Mouse (Mus musculus) stomach, postnatal 0 days (tissue): Measurements from ENCODE around the gene Gm16181. TPM values are rescaled to one million over a fixed set of nuclear protein-coding genes. Genes with fewer than 3 reads are reported as not detected.

Source experiments
- ATAC-seq: fragments of 200-750 bp; cut with Nextera tagmentation; 2 replicates; pipeline ENCODE4 v1.8.0; 2017; ENCODE audit not compliant: low FRiP score, low TSS enrichment
- DNase-seq: peaks from one replicate; pipeline ENCODE4 v3.0.0-alpha.2; 2016; ENCODE audit warnings: low spot score
- H3K27ac ChIP-seq: fragments of 300-500 bp; sonication (generic); replicated peaks from 2 replicates; pipeline ENCODE4 v1.5.1; 2014; ENCODE audit warnings: mild to moderate bottlenecking, control low read depth
- H3K27me3 ChIP-seq: fragments of 300-500 bp; sonication (generic); 2 replicates; pipeline ENCODE4 v1.6.1; 2014; ENCODE audit warnings: low read length; ENCODE audit not compliant: control insufficient read depth, insufficient read depth
- H3K36me3 ChIP-seq: fragments of 300-500 bp; sonication (generic); 2 replicates; pipeline ENCODE4 v1.6.1; 2014; ENCODE audit warnings: low read length, mixed read lengths; ENCODE audit not compliant: control insufficient read depth, insufficient read depth
- H3K4me1 ChIP-seq: fragments of 300-500 bp; sonication (generic); replicated peaks from 2 replicates; pipeline ENCODE4 v1.6.1; 2014; ENCODE audit warnings: antibody characterized with exemption; ENCODE audit not compliant: control insufficient read depth, insufficient read depth
- H3K4me2 ChIP-seq: fragments of 300-500 bp; sonication (generic); replicated peaks from 2 replicates; pipeline ENCODE4 v1.6.1; 2014; ENCODE audit warnings: low read depth, mild to moderate bottlenecking, control low read depth, moderate library complexity
- H3K4me3 ChIP-seq: fragments of 300-500 bp; sonication (generic); 2 replicates; pipeline ENCODE4 v1.5.1; 2014; ENCODE audit warnings: low read depth, low read length, control low read depth
- H3K9ac ChIP-seq: fragments of 300-500 bp; sonication (generic); 2 replicates; pipeline ENCODE4 v1.6.1; 2014; ENCODE audit warnings: mild to moderate bottlenecking, low read length, control low read depth, mixed read lengths
- H3K9me3 ChIP-seq: fragments of 300-500 bp; sonication (generic); 2 replicates; pipeline ENCODE4 v1.6.1; 2016; ENCODE audit warnings: low read length; ENCODE audit not compliant: control insufficient read depth
- CTCF ChIP-seq: IDR thresholded peaks from 2 replicates; pipeline ENCODE4 v1.5.1; 2016; ENCODE audit warnings: antibody characterized with exemption, low read depth, mild to moderate bottlenecking, moderate library complexity
- EP300 ChIP-seq: optimal IDR thresholded peaks from 2 replicates; pipeline ENCODE3; 2016; ENCODE audit warnings: antibody characterized with exemption
- WGBS: fragments of 180-500 bp; shearing (Covaris S2); extraction: QIAGEN DNeasy Blood & Tissue Kit; methylation state at CpG from one replicate; pipeline ENCODE4 v1.1.7; 2014; 5-methylcytosine and 5-hydroxymethylcytosine counted together
- polyA plus RNA-seq: library from polyadenylated mRNA; unstranded; fragments of >200 nt; fragmentation: Nextera tagmentation; extraction: Ambion mirVana; gene quantifications from 2 replicates; pipeline ENCODE4 v1.2.1, GENCODE M21; 2015

The Gm16181 gene
- polyA plus RNA-seq, 1 experiment from 2014 or later = 0.27 TPM

GRCm38 (mm10) chr17:35175968-35176367 lies 44.7 kb upstream of the Gm16181 start, which contains the start of gene Aif1:
Gene Aif1 (minus strand): TSS chr17:35176068.
- TF ChIP-seq EP300 (no peak), CTCF (no peak)
- H3K4me2 ChIP-seq = no peak within 1 kb of the TSS
- ATAC-seq = no peak
- no peak within 1 kb of the TSS for H3K27ac ChIP-seq
- H3K4me3 ChIP-seq = no peak within 1 kb of the TSS
- WGBS = 52% methylated on average over 2 of the region's 2 CpGs
- no peak for DNase-seq
- H3K9me3 ChIP-seq = no peaks in the 10 kb centered on the region
- no peak within 1 kb of the TSS for H3K9ac ChIP-seq
- no peaks in the 10 kb centered on the region for H3K27me3 ChIP-seq
- H3K4me1 ChIP-seq = no peaks in the 10 kb centered on the region
- no peaks in the 10 kb centered on the region for H3K36me3 ChIP-seq

DNA sequence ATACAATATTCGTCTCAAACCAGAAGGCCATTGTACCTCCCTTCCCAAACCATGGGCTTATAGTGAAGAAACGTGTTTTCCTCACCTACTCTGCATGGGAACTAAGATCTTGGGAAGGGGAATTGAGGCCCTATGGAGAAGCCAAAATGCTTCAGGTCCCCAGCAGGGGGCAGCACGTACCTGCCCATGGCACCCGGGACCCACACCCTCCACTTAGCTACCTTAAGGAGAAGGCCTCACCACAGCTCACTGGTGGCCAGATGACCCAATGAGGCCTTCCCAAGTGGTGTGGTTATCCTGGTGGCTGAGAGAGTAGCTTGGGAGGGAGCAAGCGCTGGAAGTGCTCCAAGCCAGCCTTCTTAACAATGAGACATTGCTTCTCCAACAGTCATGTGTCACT lies 42.1 kb upstream of the Gm16181 start:
- Histone ChIP-seq H3K36me3 (no peaks in the 10 kb centered on the region), H3K9me3 (no peaks in the 10 kb centered on the region), H3K4me2 (no peak overlapping the region), H3K27me3 (no peaks in the 10 kb centered on the region), H3K4me3 (no peak overlapping the region), H3K9ac (no peak overlapping the region), H3K4me1 (no peaks in the 10 kb centered on the region), H3K27ac (no peak overlapping the region)
- 10% methylated on average over 5 of the region's 5 CpGs for WGBS
- ATAC-seq (peak; percentile 85), DNase-seq (peak; percentile 82)
- TF ChIP-seq EP300 = no peak
- peak; percentile 97 for TF ChIP-seq CTCF

- ATAC-seq (no peak), DNase-seq (no peak)
- WGBS = 82% methylated on average over 5 of the region's 5 CpGs
- no peaks in the 10 kb centered on the region for H3K27me3 ChIP-seq
- no peak for TF ChIP-seq CTCF
- no peak for TF ChIP-seq EP300
- H3K4me3 ChIP-seq = no peak overlapping the region
- H3K4me1 ChIP-seq = no peaks in the 10 kb centered on the region
- no peaks in the 10 kb centered on the region for H3K36me3 ChIP-seq
- no peak overlapping the region for H3K27ac ChIP-seq
- no peaks in the 10 kb centered on the region for H3K9me3 ChIP-seq
- H3K4me2 ChIP-seq = no peak overlapping the region
- H3K9ac ChIP-seq = no peak overlapping the region
These were observed 40.5 kb upstream of the Gm16181 start for GRCm38 (mm10) chr17:35180093-35180492.

- Histone ChIP-seq H3K9me3 (no peaks in the 10 kb centered on the region), H3K4me2 (peak overlapping the region; percentile 53), H3K4me3 (peak overlapping the region; percentile 45), H3K27ac (peak overlapping the region; percentile 69), H3K27me3 (no peaks in the 10 kb centered on the region), H3K36me3 (no peaks in the 10 kb centered on the region), H3K9ac (peak overlapping the region; percentile 52; the same call in 1 of the 2 replicates), H3K4me1 (no peaks in the 10 kb centered on the region)
- no peak for TF ChIP-seq CTCF
- TF ChIP-seq EP300 = no peak
- ATAC-seq (peak; percentile 58; the same call in 1 of the 2 replicates), DNase-seq (peak; percentile 82)
- WGBS = 2% methylated on average over 17 of the region's 18 CpGs
These were observed 34.7 kb upstream of the Gm16181 start for GRCm38 (mm10) chr17:35185639-35186611.

- Histone ChIP-seq H3K4me1 (no peaks in the 10 kb centered on the region), H3K36me3 (no peaks in the 10 kb centered on the region), H3K9me3 (no peaks in the 10 kb centered on the region), H3K27ac (peak overlapping the region; percentile 69; the same call in 1 of the 2 replicates), H3K9ac (no peak overlapping the region), H3K27me3 (no peaks in the 10 kb centered on the region), H3K4me2 (peak overlapping the region; percentile 53), H3K4me3 (peak overlapping the region; percentile 45)
- DNase-seq (no peak), ATAC-seq (peak; percentile 58; the same call in 1 of the 2 replicates)
- TF ChIP-seq EP300 = no peak
- no peak for TF ChIP-seq CTCF
- WGBS = 1% methylated on average over 4 of the region's 4 CpGs
These were observed 34.0 kb upstream of the Gm16181 start for GRCm38 (mm10) chr17:35186681-35187080.

GRCm38 (mm10) chr17:35187345-35187744 lies 33.3 kb upstream of the Gm16181 start:
- Histone ChIP-seq H3K27ac (no peak overlapping the region), H3K4me1 (no peaks in the 10 kb centered on the region), H3K9ac (no peak overlapping the region), H3K9me3 (no peaks in the 10 kb centered on the region), H3K4me3 (no peak overlapping the region), H3K27me3 (no peaks in the 10 kb centered on the region), H3K4me2 (no peak overlapping the region), H3K36me3 (no peaks in the 10 kb centered on the region)
- WGBS = 67% methylated on average over 4 of the region's 4 CpGs
- DNase-seq = no peak
- TF ChIP-seq CTCF = no peak
- TF ChIP-seq EP300 = no peak
- no peak for ATAC-seq
